Mouse (Mus musculus) midbrain, embryonic 16.5 days (tissue): ENCODE measurements around the gene Slc43a2. TPM values are rescaled to one million over a fixed set of nuclear protein-coding genes. Genes with fewer than 3 reads are reported as not detected.

Experiments
- ATAC-seq: fragments of 200-750 bp; cut with Nextera tagmentation; 2 replicates; pipeline ENCODE4 v1.8.0; 2017; ENCODE audit warnings: moderate TSS enrichment
- H3K27ac ChIP-seq: fragments of 300-500 bp; sonication (generic); 2 replicates; pipeline ENCODE4 v1.5.1; 2014; ENCODE audit warnings: mild to moderate bottlenecking, low read length, mixed read lengths
- H3K27me3 ChIP-seq: fragments of 300-500 bp; sonication (generic); 2 replicates; pipeline ENCODE4 v1.6.1; 2014; ENCODE audit warnings: low read depth, low read length, mixed read lengths; ENCODE audit not compliant: control insufficient read depth, insufficient read depth
- H3K36me3 ChIP-seq: fragments of 300-500 bp; sonication (generic); 2 replicates; pipeline ENCODE4 v1.6.1; 2014; ENCODE audit warnings: mild to moderate bottlenecking, low read length, moderate library complexity, mixed read lengths; ENCODE audit not compliant: control insufficient read depth, insufficient read depth
- H3K4me1 ChIP-seq: fragments of 300-500 bp; sonication (generic); 2 replicates; pipeline ENCODE4 v1.6.1; 2014; ENCODE audit warnings: mild to moderate bottlenecking, low read length, mixed read lengths; ENCODE audit not compliant: control insufficient read depth, insufficient read depth
- H3K4me2 ChIP-seq: fragments of 300-500 bp; sonication (generic); 2 replicates; pipeline ENCODE4 v1.6.1; 2014; ENCODE audit warnings: mild to moderate bottlenecking, low read length, mixed read lengths
- H3K4me3 ChIP-seq: fragments of 300-500 bp; sonication (generic); 2 replicates; pipeline ENCODE4 v1.5.1; 2014; ENCODE audit warnings: low read depth, mild to moderate bottlenecking, low read length, moderate library complexity, mixed read lengths
- H3K9ac ChIP-seq: fragments of 300-500 bp; sonication (generic); 2 replicates; pipeline ENCODE4 v1.6.1; 2014; ENCODE audit warnings: low read depth, low read length, mixed read lengths
- H3K9me3 ChIP-seq: fragments of 300-500 bp; sonication (generic); replicated peaks from 2 replicates; pipeline ENCODE4 v1.6.1; 2014; ENCODE audit warnings: mild to moderate bottlenecking, low read length, mixed read lengths; ENCODE audit not compliant: control insufficient read depth, poor library complexity, severe bottlenecking
- WGBS: fragments of 180-500 bp; shearing (Covaris S2); extraction: QIAGEN DNeasy Blood & Tissue Kit; methylation state at CpG from one replicate; pipeline ENCODE4 v1.1.7; 2014; 5-methylcytosine and 5-hydroxymethylcytosine counted together
- microRNA-seq: library from miRNA; unstranded; fragments of <30 nt; microRNA quantifications from one replicate; pipeline ENCODE4, GENCODE M21; 2017
- polyA plus RNA-seq: library from polyadenylated mRNA; unstranded; fragments of >200 nt; fragmentation: Nextera tagmentation; extraction: Ambion mirVana; gene quantifications from 2 replicates; pipeline ENCODE4 v1.2.1, GENCODE M21; 2015

Slc43a2 gene
- polyA plus RNA-seq, 1 experiment from 2014 or later: 19.4 TPM

DNA sequence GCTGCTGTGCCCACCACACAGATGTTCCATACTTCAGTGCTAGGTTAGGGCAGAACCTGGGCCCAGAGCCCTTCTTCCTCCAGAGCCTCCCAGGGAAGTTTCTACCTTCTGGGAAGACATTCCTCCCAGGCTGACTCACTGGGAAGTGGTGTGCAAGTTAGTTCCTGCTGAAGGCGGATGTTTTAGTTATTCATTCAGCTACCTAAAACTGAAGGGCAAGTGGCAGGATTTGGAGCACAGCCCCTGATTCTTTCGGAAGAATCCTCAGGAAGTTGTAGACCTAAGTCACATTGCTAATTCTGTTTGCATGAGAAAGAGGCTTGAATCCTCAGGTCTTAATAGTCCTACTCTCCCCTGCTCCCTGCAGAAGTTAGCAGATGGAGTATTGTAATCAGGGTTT lies 89.9 kb downstream of the Slc43a2 start:
- H3K27ac ChIP-seq: no peak overlapping the region
- H3K4me2 ChIP-seq: no peak overlapping the region
- no peak overlapping the region for H3K4me3 ChIP-seq
- no peak overlapping the region for H3K9ac ChIP-seq
- no peak for ATAC-seq
- H3K36me3 ChIP-seq: peaks cover 38% of the 10 kb centered on the region
- 83% methylated on average over 2 of the region's 2 CpGs for WGBS
- no peaks in the 10 kb centered on the region for H3K4me1 ChIP-seq
- no peaks in the 10 kb centered on the region for H3K27me3 ChIP-seq
- no peaks in the 10 kb centered on the region for H3K9me3 ChIP-seq

DNA sequence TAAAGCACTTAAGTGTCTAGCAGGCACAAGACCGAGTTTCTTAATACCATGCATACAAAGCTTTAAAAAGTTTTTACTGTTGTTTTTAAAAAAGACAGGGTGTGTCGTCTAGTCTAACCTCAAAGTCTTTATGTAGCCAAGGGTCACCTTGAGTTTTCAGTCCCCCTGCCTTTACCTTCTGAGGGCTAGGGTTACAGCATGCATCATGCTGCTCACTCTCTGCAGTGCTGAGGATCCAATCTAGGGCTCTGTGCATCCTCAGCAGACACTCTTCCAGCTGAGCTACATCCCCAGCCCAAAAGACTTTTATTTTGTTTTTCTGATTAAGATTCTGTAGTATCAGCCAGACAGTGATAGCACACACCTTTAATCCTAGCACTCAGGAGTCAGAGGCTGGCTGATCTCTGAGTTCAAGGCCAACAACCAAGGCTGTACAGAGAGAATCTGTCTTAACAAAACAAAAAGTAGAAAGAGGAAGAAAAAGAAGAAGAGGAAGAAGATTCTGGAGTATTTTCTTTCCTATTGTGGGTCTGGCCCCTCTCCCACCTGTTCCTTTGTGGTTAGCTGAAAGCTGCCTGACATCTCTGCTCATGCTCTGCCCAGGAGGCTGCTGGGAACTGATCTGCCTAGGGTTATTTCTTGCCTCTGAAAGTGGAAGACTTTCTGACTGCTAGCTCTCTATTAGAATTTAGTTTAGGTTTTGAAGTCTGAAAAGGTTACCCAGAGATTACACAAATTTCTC lies 91.3 kb downstream of the Slc43a2 start:
- Histone ChIP-seq H3K36me3 (peaks cover 41% of the 10 kb centered on the region), H3K9me3 (no peaks in the 10 kb centered on the region), H3K9ac (no peak overlapping the region), H3K4me2 (no peak overlapping the region), H3K4me3 (no peak overlapping the region), H3K27me3 (no peaks in the 10 kb centered on the region), H3K27ac (no peak overlapping the region), H3K4me1 (no peaks in the 10 kb centered on the region)
- WGBS: 90% methylated on average over 2 of the region's 2 CpGs
- no peak for ATAC-seq

DNA sequence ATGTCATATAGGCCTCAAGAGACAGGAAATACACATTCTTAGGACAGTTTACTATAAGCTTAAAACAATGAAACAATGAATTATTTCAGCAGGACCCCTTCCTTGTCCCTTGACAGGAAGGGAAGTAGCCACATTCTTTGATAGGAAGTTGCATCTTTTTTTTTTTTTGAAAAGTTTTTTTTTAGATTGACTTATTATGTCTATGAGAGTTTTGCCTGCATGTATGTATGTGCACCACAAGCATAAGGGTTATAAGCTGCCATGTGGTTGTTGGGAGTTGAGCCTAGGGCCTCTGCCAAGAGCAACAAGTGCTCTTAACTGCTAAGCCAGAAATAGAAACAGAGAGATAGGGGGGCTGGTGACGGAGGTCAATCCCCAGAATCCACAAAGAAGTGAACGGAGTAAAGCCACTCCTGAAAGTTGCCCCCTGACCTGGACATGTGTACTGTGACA lies 92.6 kb downstream of the Slc43a2 start:
- Histone ChIP-seq H3K9me3 (no peaks in the 10 kb centered on the region), H3K4me1 (no peaks in the 10 kb centered on the region), H3K4me2 (no peak overlapping the region), H3K27me3 (no peaks in the 10 kb centered on the region), H3K27ac (peak overlapping the region; percentile 20; the same call in 1 of the 2 replicates), H3K9ac (no peak overlapping the region), H3K36me3 (peaks cover 36% of the 10 kb centered on the region), H3K4me3 (no peak overlapping the region)
- 71% methylated on average over 2 of the region's 2 CpGs for WGBS
- no peak for ATAC-seq

DNA sequence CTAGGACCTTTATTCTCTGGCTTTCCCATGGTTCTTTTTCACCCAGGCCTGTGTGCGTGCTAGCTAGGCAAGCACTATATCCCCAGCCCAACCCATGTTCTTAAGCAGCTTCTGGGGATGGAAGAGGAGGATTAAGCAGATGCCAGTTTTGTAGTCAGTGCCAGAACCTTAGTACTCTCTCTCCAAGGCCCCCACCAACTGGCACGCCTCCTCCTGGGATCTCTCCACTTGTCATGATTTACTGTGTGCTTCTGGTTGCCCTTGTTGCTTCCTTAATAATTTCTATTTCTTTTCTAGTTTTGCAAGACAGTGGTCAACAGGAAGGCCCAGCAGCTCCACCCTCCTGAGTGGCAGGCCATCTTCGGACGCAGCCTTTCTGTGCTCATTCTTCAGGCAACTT lies 94.3 kb downstream of the Slc43a2 start:
- H3K4me3 ChIP-seq: no peak overlapping the region
- no peak for ATAC-seq
- WGBS: 89% methylated on average over 4 of the region's 4 CpGs
- H3K36me3 ChIP-seq: peaks cover 21% of the 10 kb centered on the region
- H3K27me3 ChIP-seq: no peaks in the 10 kb centered on the region
- no peak overlapping the region for H3K27ac ChIP-seq
- no peak overlapping the region for H3K9ac ChIP-seq
- H3K4me2 ChIP-seq: no peak overlapping the region
- H3K9me3 ChIP-seq: no peaks in the 10 kb centered on the region
- H3K4me1 ChIP-seq: peaks cover 8% of the 10 kb centered on the region

Small RNAs within 50 kb of the gene (microRNA-seq; reads per million reads assigned to microRNA genes)
- not detected for gene Mir3971

Other genes with a start within 250 kb of the Slc43a2 start
- gene Rpa1, start 183.4 kb upstream of the Slc43a2 start, polyA plus RNA-seq: 50.6 and 50.7 TPM in 2 replicates
- 17.3 TPM in 2 replicates for gene Smyd4, start 183.3 kb upstream of the Slc43a2 start, polyA plus RNA-seq
- 28.5 and 31.8 TPM in 2 replicates for gene Serpinf1, start 109.0 kb upstream of the Slc43a2 start, polyA plus RNA-seq
- not detected in 2 replicates for gene Serpinf2, start 92.1 kb upstream of the Slc43a2 start, polyA plus RNA-seq
- 7.4 and 7.6 TPM in 2 replicates for gene Wdr81, start 77.0 kb upstream of the Slc43a2 start, polyA plus RNA-seq
- 1.9 TPM in 2 replicates for gene Tlcd2, start 70.0 kb upstream of the Slc43a2 start, polyA plus RNA-seq
- 42.9 and 47.6 TPM in 2 replicates for gene Prpf8, start 44.9 kb upstream of the Slc43a2 start, polyA plus RNA-seq
- 2.8 and 2.9 TPM in 2 replicates for gene Rilp, start 21.6 kb upstream of the Slc43a2 start, polyA plus RNA-seq
- gene Scarf1, start 18.2 kb upstream of the Slc43a2 start, polyA plus RNA-seq: 3.4 and 4.3 TPM in 2 replicates
- gene Pitpna, start 56.4 kb downstream of the Slc43a2 start, polyA plus RNA-seq: 95.7 and 98.3 TPM in 2 replicates
- 40.0 and 40.2 TPM in 2 replicates for gene Inpp5k, start 99.3 kb downstream of the Slc43a2 start, polyA plus RNA-seq
- 10.3 and 10.8 TPM in 2 replicates for gene Myo1c, start 118.8 kb downstream of the Slc43a2 start, polyA plus RNA-seq
- 105 and 118 TPM in 2 replicates for gene Crk, start 147.6 kb downstream of the Slc43a2 start, polyA plus RNA-seq
- gene Ywhae, start 201.2 kb downstream of the Slc43a2 start, polyA plus RNA-seq: 1,507 and 1,584 TPM in 2 replicates